Mouse (Mus musculus): Measurements from ENCODE around the gene Yy1. TPM values are rescaled to one million over a fixed set of nuclear protein-coding genes. Genes with fewer than 3 reads are reported as not detected.
A peak's percentile ranks its signal among the peaks of the same experiment; 100 is the strongest.

The Yy1 gene
- polyA plus RNA-seq (2015; fragmentation: Nextera tagmentation; extraction: Ambion mirVana), result 7.7 and 10.6 TPM in 2 replicates

DNA sequence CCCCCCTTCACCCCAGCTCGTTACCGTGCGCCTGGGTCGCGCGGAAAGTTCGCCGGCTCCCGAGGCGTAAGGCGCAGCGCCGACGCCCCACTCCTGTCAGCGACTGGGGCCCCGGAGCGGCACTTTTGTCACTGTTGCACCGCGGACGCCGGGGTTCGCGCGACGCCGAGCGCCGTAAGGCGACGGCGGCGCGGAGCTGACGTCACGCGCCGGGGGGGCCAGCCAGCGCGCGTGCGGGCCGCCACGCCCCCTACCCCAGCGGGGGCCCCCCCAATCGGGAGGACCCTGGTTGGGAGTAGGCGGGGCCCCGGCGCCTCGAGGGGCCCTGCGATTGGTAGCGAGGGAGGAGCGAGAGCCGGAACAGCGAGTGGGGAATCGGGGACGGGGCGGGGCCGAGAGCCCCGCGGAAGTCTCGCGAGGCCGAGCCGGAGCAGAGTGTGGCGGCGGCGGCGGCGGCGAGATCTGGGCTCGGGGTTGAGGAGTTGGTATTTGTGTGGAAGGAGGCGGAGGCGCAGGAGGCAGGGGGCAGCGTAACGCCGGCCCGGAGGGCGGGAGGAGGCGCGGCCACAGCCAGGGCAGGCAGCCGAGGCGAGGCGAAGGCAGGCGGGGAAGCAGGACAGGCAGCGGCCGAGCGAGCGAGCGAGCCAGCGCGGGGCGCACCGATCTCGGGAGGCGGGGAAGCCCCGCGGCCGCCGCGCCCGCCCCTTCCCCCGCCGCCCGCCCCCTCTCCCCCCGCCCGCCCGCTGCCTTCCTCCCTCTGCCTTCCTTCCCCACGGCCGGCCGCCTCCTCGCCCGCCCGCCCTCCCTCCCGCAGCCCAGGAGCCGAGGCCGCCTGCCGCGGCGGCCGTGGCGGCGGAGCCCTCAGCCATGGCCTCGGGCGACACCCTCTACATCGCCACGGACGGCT is at the start of gene Yy1:
Gene Yy1 (plus strand): TSS at position 428 of the 907 bp plus-strand sequence.
- H3K4me1 ChIP-seq (replicated peaks), result peaks cover 56% of the 10 kb centered on the region
- peak within 1 kb of the TSS; percentile 81 for H3K4me2 ChIP-seq
- peak within 1 kb of the TSS; percentile 99 for H3K4me3 ChIP-seq (replicated peaks)
- peaks cover 11% of the 10 kb centered on the region for H3K36me3 ChIP-seq
- peak within 1 kb of the TSS; percentile 98 for H3K9ac ChIP-seq
- no peaks in the 10 kb centered on the region for H3K27me3 ChIP-seq
- peak within 1 kb of the TSS; percentile 98 for H3K27ac ChIP-seq
- DNase-seq, result peak; percentile 98
- H3K9me3 ChIP-seq (replicated peaks), result no peaks in the 10 kb centered on the region
- WGBS (ENCODE audit: insufficient replicate concordance), result under 1% methylated on average over 98 of the region's 127 CpGs
- peak; percentile 81 for ATAC-seq (ENCODE audit: low read depth)

DNA sequence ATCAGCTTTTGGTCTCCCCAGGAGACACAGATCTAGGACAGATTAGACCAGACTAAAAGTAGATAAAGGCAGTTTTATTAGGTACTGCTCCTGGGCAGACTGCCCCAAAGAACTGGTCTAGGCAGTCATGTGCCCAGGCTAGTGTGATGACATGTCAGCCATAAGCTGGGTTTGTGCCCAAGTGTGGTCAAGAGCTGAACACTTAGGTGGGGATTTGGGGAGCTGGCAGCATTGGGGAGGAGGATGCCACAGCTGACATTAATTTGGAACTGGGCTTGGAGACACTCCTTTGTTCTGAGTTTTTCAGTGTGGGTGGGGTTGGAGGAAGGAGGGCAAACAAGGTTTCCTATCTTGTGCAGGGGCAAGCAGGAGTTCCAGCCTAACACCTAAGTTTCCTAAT is 46.8 kb upstream of the Yy1 start:
- Histone ChIP-seq H3K27me3 (no peaks in the 10 kb centered on the region), H3K9ac (no peak overlapping the region), H3K4me1 (replicated peaks) (no peaks in the 10 kb centered on the region), H3K4me2 (no peak overlapping the region), H3K4me3 (replicated peaks) (no peak overlapping the region), H3K36me3 (no peaks in the 10 kb centered on the region), H3K9me3 (replicated peaks) (no peaks in the 10 kb centered on the region), H3K27ac (no peak overlapping the region)
- ATAC-seq (ENCODE audit: low read depth) (no peak), DNase-seq (no peak)

DNA sequence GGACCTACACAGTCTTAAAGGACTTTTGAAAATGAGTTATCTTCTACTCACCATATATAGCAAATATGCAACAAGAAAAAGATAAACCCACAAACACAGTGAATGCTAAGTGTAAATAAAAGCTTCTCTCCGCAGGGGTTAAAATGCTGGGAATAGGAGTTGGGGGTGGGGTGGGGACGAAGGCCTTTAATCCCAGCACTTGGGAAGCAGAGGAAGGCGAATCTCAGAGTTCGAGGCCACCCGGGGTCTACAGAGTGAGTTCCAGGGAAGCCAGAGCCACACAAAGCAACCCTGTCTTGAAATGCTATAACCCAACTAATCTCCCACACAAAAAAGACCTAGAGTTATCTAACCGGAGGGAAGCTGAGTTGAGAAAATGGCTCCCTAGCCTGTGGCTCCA is 43.8 kb upstream of the Yy1 start:
- Histone ChIP-seq H3K27me3 (no peaks in the 10 kb centered on the region), H3K4me1 (replicated peaks) (no peaks in the 10 kb centered on the region), H3K4me3 (replicated peaks) (no peak overlapping the region), H3K36me3 (no peaks in the 10 kb centered on the region), H3K27ac (no peak overlapping the region), H3K9me3 (replicated peaks) (no peaks in the 10 kb centered on the region), H3K4me2 (no peak overlapping the region), H3K9ac (no peak overlapping the region)
- no peak for ATAC-seq (ENCODE audit: low read depth)
- DNase-seq, result no peak
- WGBS (ENCODE audit: insufficient replicate concordance), result 57% methylated on average over 6 of the region's 6 CpGs

DNA sequence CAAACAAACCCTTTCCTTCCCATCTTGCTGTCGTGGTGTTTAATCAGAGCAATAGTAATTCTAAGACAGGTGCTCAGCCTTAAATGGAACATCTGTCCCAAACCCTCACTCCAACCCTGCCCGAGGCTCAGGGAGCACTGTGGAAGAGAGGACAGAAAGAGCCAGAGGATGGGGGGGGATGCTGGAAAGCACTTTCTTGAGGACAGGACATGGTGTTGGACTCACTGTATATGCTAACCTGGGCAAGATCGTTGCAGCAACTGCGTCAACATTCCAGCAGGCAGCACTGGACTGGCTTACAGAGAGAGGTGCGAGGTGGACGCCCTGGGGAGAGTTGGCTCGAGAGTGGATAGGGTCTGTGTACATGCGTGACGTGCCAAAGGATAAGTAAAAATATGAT is 43.3 kb upstream of the Yy1 start:
- H3K4me3 ChIP-seq (replicated peaks), result no peak overlapping the region
- H3K9me3 ChIP-seq (replicated peaks), result no peaks in the 10 kb centered on the region
- 72% methylated on average over 9 of the region's 9 CpGs for WGBS (ENCODE audit: insufficient replicate concordance)
- H3K4me1 ChIP-seq (replicated peaks), result no peaks in the 10 kb centered on the region
- H3K9ac ChIP-seq, result no peak overlapping the region
- H3K27ac ChIP-seq, result no peak overlapping the region
- no peaks in the 10 kb centered on the region for H3K36me3 ChIP-seq
- no peak for DNase-seq
- ATAC-seq (ENCODE audit: low read depth), result no peak
- no peak overlapping the region for H3K4me2 ChIP-seq
- no peaks in the 10 kb centered on the region for H3K27me3 ChIP-seq

DNA sequence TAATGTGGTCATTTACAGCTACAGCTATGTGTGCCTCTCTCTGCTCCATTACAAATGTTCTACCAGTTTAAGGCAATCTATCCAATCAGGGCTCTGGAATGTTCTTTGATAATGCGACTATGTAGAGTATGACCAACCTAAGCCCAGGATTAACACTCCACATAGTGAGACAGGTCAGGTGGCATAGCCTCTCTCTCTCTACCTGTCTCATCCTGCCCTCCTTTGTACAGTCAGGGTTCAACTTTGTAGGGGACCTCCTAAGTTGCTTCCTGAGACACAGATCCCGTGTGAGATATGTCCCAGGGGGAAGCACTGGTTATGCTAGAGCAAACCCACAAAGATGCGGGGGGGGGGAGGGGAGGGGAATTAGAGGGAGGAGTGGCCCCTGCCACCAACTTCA is 42.5 kb upstream of the Yy1 start:
- no peak overlapping the region for H3K27ac ChIP-seq
- WGBS (ENCODE audit: insufficient replicate concordance), result 30% methylated on average over 3 of the region's 3 CpGs
- H3K9ac ChIP-seq, result no peak overlapping the region
- no peak for ATAC-seq (ENCODE audit: low read depth)
- no peaks in the 10 kb centered on the region for H3K9me3 ChIP-seq (replicated peaks)
- no peak overlapping the region for H3K4me3 ChIP-seq (replicated peaks)
- H3K27me3 ChIP-seq, result no peaks in the 10 kb centered on the region
- no peaks in the 10 kb centered on the region for H3K4me1 ChIP-seq (replicated peaks)
- no peaks in the 10 kb centered on the region for H3K36me3 ChIP-seq
- no peak overlapping the region for H3K4me2 ChIP-seq
- no peak for DNase-seq

DNA sequence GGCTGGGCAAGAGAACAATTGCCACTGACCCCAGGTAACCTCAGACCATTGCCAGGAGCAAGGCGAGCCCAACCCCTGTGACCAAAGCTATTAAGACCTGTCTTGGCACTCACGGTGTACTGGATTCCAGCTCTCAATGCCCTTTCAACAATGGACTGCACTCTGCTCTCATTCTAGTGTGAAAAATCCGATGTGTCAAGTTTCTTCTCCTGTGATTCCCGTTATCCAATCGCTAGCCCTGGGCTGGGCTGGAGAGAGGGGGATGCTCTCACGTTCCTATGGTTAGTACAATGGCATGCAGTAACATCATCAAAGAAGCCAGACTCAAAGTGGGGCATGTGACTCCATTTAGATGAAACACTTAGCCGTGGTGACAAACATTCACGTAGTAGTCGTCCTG is 41.0 kb upstream of the Yy1 start:
- 69% methylated on average over 9 of the region's 9 CpGs for WGBS (ENCODE audit: insufficient replicate concordance)
- Histone ChIP-seq H3K27ac (no peak overlapping the region), H3K4me2 (no peak overlapping the region), H3K9ac (no peak overlapping the region), H3K36me3 (no peaks in the 10 kb centered on the region), H3K4me3 (replicated peaks) (no peak overlapping the region), H3K9me3 (replicated peaks) (no peaks in the 10 kb centered on the region), H3K4me1 (replicated peaks) (peaks cover 3% of the 10 kb centered on the region; the same call in 1 of the 2 replicates), H3K27me3 (no peaks in the 10 kb centered on the region)
- ATAC-seq (ENCODE audit: low read depth), result no peak
- no peak for DNase-seq

DNA sequence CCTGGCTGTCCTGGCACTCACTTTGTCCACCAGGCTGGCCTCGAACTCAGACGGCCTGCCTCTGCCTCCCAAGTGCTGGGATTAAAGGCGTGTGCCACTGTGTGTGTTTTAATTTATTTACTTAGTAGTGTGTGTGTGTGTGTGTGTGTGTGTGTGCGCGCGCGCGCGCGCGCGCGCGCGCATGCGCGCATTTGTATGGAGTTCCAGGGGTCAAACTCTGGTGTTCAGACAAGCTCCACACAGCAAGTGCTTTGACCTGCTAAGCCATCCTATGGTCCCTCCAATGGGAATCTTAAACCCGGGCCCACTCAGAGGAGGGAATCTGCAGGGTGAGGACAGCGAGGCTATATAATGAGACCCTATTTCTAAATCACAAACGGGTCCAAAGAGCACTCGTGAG is 37.6 kb upstream of the Yy1 start:
- WGBS (ENCODE audit: insufficient replicate concordance), result 84% methylated on average over 21 of the region's 21 CpGs
- no peaks in the 10 kb centered on the region for H3K36me3 ChIP-seq

DNA sequence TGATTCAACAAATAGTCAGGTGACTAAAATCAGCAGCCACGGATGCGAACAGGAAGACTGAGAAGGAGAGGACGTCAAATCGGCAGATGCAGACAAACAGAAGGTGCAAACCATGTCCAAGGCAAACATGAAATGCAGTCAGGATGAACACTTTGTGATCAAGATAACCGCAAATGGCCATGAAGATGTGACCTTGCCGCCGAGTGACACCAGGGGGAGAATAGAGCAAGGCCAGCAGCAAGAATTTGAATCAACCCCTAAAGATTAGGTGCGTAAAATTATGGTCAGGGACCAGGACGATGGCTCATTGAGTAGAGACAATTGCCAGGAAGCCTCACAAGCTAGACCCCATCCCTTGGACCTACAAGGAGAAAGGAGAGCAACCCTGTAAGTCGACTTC is 36.2 kb upstream of the Yy1 start:
- WGBS (ENCODE audit: insufficient replicate concordance), result 73% methylated on average over 10 of the region's 10 CpGs
- Histone ChIP-seq H3K4me3 (replicated peaks) (no peak overlapping the region), H3K36me3 (no peaks in the 10 kb centered on the region), H3K27me3 (no peaks in the 10 kb centered on the region), H3K27ac (no peak overlapping the region), H3K9me3 (replicated peaks) (no peaks in the 10 kb centered on the region), H3K4me1 (replicated peaks) (peaks cover 34% of the 10 kb centered on the region), H3K9ac (no peak overlapping the region), H3K4me2 (no peak overlapping the region)
- no peak for ATAC-seq (ENCODE audit: low read depth)
- no peak for DNase-seq

More for the DNA sequence above, 37.6 kb upstream of the Yy1 start:
- no peak for DNase-seq
- no peaks in the 10 kb centered on the region for H3K27me3 ChIP-seq
- ATAC-seq (ENCODE audit: low read depth), result no peak
- no peaks in the 10 kb centered on the region for H3K9me3 ChIP-seq (replicated peaks)
- no peak overlapping the region for H3K4me3 ChIP-seq (replicated peaks)
- H3K9ac ChIP-seq, result no peak overlapping the region
- peaks cover 20% of the 10 kb centered on the region for H3K4me1 ChIP-seq (replicated peaks)
- no peak overlapping the region for H3K27ac ChIP-seq
- no peak overlapping the region for H3K4me2 ChIP-seq

DNA sequence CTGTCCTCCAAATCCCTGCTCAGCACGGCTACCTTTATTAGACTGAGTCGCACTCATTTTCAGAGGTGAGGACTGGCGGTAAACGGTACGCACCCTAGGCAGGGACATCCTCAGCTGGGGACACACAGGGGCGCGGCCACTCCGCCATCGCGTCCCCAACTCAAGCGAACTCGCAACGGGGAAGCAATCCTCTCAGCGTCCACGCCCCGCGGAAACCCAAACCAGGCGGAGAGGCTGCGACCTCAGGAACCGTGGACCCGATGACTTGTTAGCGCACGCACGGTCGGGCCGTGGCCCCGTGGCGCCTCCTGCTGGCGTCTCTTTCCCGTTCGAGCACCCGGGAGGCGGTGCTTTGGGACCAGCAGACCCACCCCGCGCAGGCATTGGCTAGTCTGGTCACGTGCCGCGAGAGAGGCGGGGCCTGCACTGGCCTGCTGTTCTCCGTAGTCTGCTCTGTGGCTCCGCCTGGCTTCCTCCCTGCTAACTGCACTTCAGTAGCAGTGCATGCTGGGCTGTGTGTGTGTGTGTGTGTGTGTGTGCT is 35.0 kb upstream of the Yy1 start:
- H3K4me1 ChIP-seq (replicated peaks), result peaks cover 41% of the 10 kb centered on the region
- DNase-seq (peak; percentile 97), ATAC-seq (ENCODE audit: low read depth) (peak; percentile 97)
- peak overlapping the region; percentile 82 for H3K4me2 ChIP-seq
- H3K36me3 ChIP-seq, result no peaks in the 10 kb centered on the region
- H3K9me3 ChIP-seq (replicated peaks), result no peaks in the 10 kb centered on the region
- H3K27me3 ChIP-seq, result no peaks in the 10 kb centered on the region
- WGBS (ENCODE audit: insufficient replicate concordance), result 1% methylated on average over 41 of the region's 41 CpGs
- peak overlapping the region; percentile 70 for H3K4me3 ChIP-seq (replicated peaks)
- no peak overlapping the region for H3K27ac ChIP-seq
- peak overlapping the region; percentile 75 for H3K9ac ChIP-seq

DNA sequence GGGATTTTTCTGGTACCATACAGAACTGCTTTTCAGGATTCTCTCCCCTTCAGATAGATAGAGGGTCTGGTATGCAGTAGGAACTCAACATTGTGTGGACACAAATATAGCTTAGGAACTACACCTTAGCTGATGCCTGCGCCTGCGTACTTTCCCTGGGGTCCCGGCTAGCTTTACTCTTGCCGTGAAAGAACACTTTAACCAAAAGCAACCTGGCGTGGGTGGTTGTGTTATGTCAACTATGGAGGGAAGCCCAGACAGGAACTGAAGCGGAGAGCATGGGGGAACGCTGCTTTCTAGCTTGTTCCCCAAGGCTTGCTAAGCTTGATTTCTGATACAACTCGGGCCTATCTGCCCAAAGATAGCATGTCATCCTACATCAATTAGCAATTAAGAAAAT is 34.5 kb upstream of the Yy1 start:
- peak overlapping the region; percentile 70; the same call in 1 of the 2 replicates for H3K4me3 ChIP-seq (replicated peaks)
- H3K4me1 ChIP-seq (replicated peaks), result peaks cover 46% of the 10 kb centered on the region
- H3K27ac ChIP-seq, result no peak overlapping the region
- peak overlapping the region; percentile 82 for H3K4me2 ChIP-seq
- 70% methylated on average over 8 of the region's 8 CpGs for WGBS (ENCODE audit: insufficient replicate concordance)
- no peaks in the 10 kb centered on the region for H3K36me3 ChIP-seq
- ATAC-seq (ENCODE audit: low read depth), result no peak
- H3K27me3 ChIP-seq, result no peaks in the 10 kb centered on the region
- H3K9ac ChIP-seq, result no peak overlapping the region
- DNase-seq, result no peak
- H3K9me3 ChIP-seq (replicated peaks), result no peaks in the 10 kb centered on the region

DNA sequence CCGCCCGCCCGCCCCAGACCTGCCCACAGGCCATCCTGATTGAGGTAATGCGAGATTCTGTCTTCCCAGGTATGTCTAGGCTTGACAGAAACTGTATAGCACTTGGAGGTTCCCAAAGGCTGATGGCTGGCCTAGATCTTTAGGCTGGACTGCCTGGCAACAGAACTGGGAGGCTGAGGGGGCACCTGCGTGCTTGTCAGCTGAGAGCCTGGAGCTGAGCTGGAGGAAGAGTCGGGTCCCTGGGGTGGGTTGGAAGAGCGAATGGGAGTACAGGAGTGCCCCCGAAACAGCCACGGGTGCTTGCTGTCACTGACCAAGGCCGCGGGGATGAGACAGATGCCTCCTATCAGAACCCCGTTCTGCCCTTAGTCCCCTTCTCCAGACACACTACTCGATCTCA is 34.1 kb upstream of the Yy1 start:
- no peak for ATAC-seq (ENCODE audit: low read depth)
- no peak overlapping the region for H3K9ac ChIP-seq
- H3K4me1 ChIP-seq (replicated peaks), result peaks cover 50% of the 10 kb centered on the region
- no peak overlapping the region for H3K4me3 ChIP-seq (replicated peaks)
- no peaks in the 10 kb centered on the region for H3K36me3 ChIP-seq
- no peak overlapping the region for H3K27ac ChIP-seq
- no peaks in the 10 kb centered on the region for H3K9me3 ChIP-seq (replicated peaks)
- no peak overlapping the region for H3K4me2 ChIP-seq
- no peak for DNase-seq
- 79% methylated on average over 13 of the region's 13 CpGs for WGBS (ENCODE audit: insufficient replicate concordance)
- H3K27me3 ChIP-seq, result no peaks in the 10 kb centered on the region

DNA sequence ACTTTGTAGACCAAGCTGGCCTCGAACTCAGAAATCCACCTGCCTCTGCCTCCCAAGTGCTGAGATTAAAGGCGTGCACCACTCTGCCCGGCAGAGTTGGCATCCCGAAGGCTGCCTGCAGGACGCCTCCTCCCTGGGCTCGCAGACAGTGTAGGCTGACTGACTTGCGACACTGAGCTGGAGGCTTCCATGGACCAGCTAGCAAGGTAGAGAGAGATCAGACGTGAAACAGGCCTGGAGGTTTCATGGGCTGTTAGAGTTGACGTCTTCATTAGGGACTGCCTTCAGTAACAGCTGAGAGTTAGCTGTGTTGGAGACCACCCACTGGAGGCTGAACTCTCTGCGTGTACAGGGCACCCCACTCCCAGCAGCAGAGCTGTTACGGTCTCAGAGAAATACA is 33.5 kb upstream of the Yy1 start:
- Histone ChIP-seq H3K27ac (no peak overlapping the region), H3K36me3 (no peaks in the 10 kb centered on the region), H3K9me3 (replicated peaks) (no peaks in the 10 kb centered on the region), H3K27me3 (no peaks in the 10 kb centered on the region), H3K4me3 (replicated peaks) (no peak overlapping the region), H3K9ac (no peak overlapping the region), H3K4me2 (no peak overlapping the region), H3K4me1 (replicated peaks) (peaks cover 56% of the 10 kb centered on the region)
- ATAC-seq (ENCODE audit: low read depth) (no peak), DNase-seq (no peak)
- 76% methylated on average over 11 of the region's 11 CpGs for WGBS (ENCODE audit: insufficient replicate concordance)
